Mouse (Mus musculus): Measurements from ENCODE around the gene Cnga3. TPM values are rescaled to one million over a fixed set of nuclear protein-coding genes. Genes with fewer than 3 reads are reported as not detected.

Gene Cnga3
- polyA plus RNA-seq, 1 experiment, result not detected

GRCm38 (mm10) chr1:37288181-37288935, 74.1 kb downstream of the Cnga3 start:
- H3K27me3 ChIP-seq (ENCODE audit: control insufficient read depth, insufficient read depth, insufficient read length), result no peaks in the 10 kb centered on the region
- H3K79me2 ChIP-seq (ENCODE audit: control insufficient read depth, insufficient read depth), result no peaks in the 10 kb centered on the region
- no peaks in the 10 kb centered on the region for H3K36me3 ChIP-seq (ENCODE audit: control insufficient read depth, insufficient read depth)
- H3K4me2 ChIP-seq (ENCODE audit: low read depth), result no peak overlapping the region
- TF ChIP-seq E2F4 (IDR thresholded peaks at IDR 0.05; ENCODE audit: insufficient read depth), result no peak
- no peak for TF ChIP-seq MAX (IDR thresholded peaks at IDR 0.05; ENCODE audit: low read depth)
- TF ChIP-seq REST (IDR thresholded peaks at IDR 0.05; ENCODE audit: insufficient read depth, insufficient read length), result no peak
- no peak for TF ChIP-seq USF1 (IDR thresholded peaks at IDR 0.05; ENCODE audit: low read depth)
- no peak for TF ChIP-seq MYOG (IDR thresholded peaks at IDR 0.05; ENCODE audit: control insufficient read depth in 1 of 3, insufficient read depth in 1 of 3, insufficient read length in 2 of 3, low read depth in 2 of 3)
- TF ChIP-seq TCF12 (IDR thresholded peaks at IDR 0.05; ENCODE audit: insufficient read depth, poor library complexity, severe bottlenecking), result no peak
- TF ChIP-seq CEBPB (IDR thresholded peaks at IDR 0.05; ENCODE audit: insufficient read depth, poor library complexity, severe bottlenecking), result no peak
- no peak for TF ChIP-seq POLR2AphosphoS2 (IDR thresholded peaks at IDR 0.05; ENCODE audit: insufficient read length, low read depth)
- TF ChIP-seq POLR2A (IDR thresholded peaks at IDR 0.05; ENCODE audit: insufficient read length, low read depth), result no peak
- TF ChIP-seq TCF3 (IDR thresholded peaks at IDR 0.05; ENCODE audit: insufficient read length, low read depth), result no peak
- no peak for TF ChIP-seq SRF (IDR thresholded peaks at IDR 0.05; ENCODE audit: control insufficient read depth, insufficient read length, low read depth)
- TF ChIP-seq MYOD1 (IDR thresholded peaks at IDR 0.05; ENCODE audit: control insufficient read depth in 1 of 3, insufficient read length in 2 of 3, low read depth in 2 of 3), result no peak
- no peak overlapping the region for H3K4me3 ChIP-seq
- H3ac ChIP-seq (ENCODE audit: control insufficient read depth, insufficient read length), result no peak overlapping the region

DNA sequence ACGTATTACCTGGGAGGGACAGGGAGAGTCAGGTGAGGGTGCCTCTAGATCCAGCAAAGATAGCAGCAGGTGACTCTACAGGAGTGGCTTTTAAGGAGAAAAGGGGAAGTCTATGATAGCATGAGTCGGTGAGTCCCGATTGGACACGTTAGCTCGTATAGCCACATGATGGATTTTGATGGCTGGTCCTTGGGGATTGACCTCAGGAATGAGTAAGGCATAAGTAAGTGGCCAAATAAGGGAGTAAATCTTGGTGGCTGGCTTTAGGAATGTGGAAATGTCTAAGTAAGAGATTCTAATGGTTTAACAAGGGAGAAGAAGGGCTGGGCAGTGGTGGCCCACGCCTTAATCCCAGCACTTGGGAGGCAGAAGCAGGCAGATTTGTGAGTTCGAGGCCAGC, 74.7 kb downstream of the Cnga3 start:
- Histone ChIP-seq H3K4me2 (ENCODE audit: low read depth) (no peak overlapping the region), H3K36me3 (ENCODE audit: control insufficient read depth, insufficient read depth) (no peaks in the 10 kb centered on the region), H3K4me3 (no peak overlapping the region), H3K79me2 (ENCODE audit: control insufficient read depth, insufficient read depth) (no peaks in the 10 kb centered on the region), H3ac (ENCODE audit: control insufficient read depth, insufficient read length) (no peak overlapping the region), H3K27me3 (ENCODE audit: control insufficient read depth, insufficient read depth, insufficient read length) (no peaks in the 10 kb centered on the region)
- TF ChIP-seq POLR2AphosphoS2 (IDR thresholded peaks at IDR 0.05; ENCODE audit: insufficient read length, low read depth), result no peak
- no peak for TF ChIP-seq MYOG (IDR thresholded peaks at IDR 0.05; ENCODE audit: control insufficient read depth in 1 of 3, insufficient read depth in 1 of 3, insufficient read length in 2 of 3, low read depth in 2 of 3)

- H3K4me3 ChIP-seq, result no peak overlapping the region
- H3K79me2 ChIP-seq (ENCODE audit: control insufficient read depth, insufficient read depth), result no peaks in the 10 kb centered on the region
- H3ac ChIP-seq (ENCODE audit: control insufficient read depth, insufficient read length), result no peak overlapping the region
- H3K36me3 ChIP-seq (ENCODE audit: control insufficient read depth, insufficient read depth), result no peaks in the 10 kb centered on the region
- H3K4me2 ChIP-seq (ENCODE audit: low read depth), result no peak overlapping the region
- TF ChIP-seq MYOG (IDR thresholded peaks at IDR 0.05; ENCODE audit: control insufficient read depth in 1 of 3, insufficient read depth in 1 of 3, insufficient read length in 2 of 3, low read depth in 2 of 3), result no peak
- TF ChIP-seq USF1 (IDR thresholded peaks at IDR 0.05; ENCODE audit: low read depth), result no peak
- no peaks in the 10 kb centered on the region for H3K27me3 ChIP-seq (ENCODE audit: control insufficient read depth, insufficient read depth, insufficient read length)
Measured at GRCm38 (mm10) chr1:37296414-37296813, 82.2 kb downstream of the Cnga3 start.

DNA sequence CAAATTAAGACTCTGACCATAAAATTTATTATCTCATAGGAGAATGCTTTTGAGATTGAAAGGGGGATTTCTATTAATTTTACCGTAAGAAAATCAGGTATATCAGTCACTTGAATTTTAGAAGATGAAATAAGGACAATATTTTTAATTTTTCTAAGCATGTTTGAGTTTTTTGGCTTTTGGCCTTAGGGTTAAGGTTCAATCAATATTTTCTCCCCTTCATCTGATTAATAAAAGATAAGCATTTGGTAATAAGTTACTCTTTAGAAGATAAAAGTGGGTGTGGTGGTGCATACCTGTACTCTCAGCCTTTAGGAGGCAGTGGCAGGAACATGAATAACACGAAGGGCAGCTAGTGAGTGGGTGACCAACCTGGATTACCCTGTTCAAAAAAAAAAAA, 84.7 kb downstream of the Cnga3 start:
- Histone ChIP-seq H3K27me3 (ENCODE audit: control insufficient read depth, insufficient read depth, insufficient read length) (no peaks in the 10 kb centered on the region), H3K4me3 (no peak overlapping the region), H3ac (ENCODE audit: control insufficient read depth, insufficient read length) (no peak overlapping the region), H3K79me2 (ENCODE audit: control insufficient read depth, insufficient read depth) (no peaks in the 10 kb centered on the region), H3K36me3 (ENCODE audit: control insufficient read depth, insufficient read depth) (no peaks in the 10 kb centered on the region), H3K4me2 (ENCODE audit: low read depth) (no peak overlapping the region)
- TF ChIP-seq E2F4 (IDR thresholded peaks at IDR 0.05; ENCODE audit: insufficient read depth) (no peak), MYOG (IDR thresholded peaks at IDR 0.05; ENCODE audit: control insufficient read depth in 1 of 3, insufficient read depth in 1 of 3, insufficient read length in 2 of 3, low read depth in 2 of 3) (no peak), POLR2A (IDR thresholded peaks at IDR 0.05; ENCODE audit: insufficient read length, low read depth) (no peak), TCF3 (IDR thresholded peaks at IDR 0.05; ENCODE audit: insufficient read length, low read depth) (no peak), TCF12 (IDR thresholded peaks at IDR 0.05; ENCODE audit: insufficient read depth, poor library complexity, severe bottlenecking) (no peak), POLR2AphosphoS2 (IDR thresholded peaks at IDR 0.05; ENCODE audit: insufficient read length, low read depth) (no peak), MYOD1 (IDR thresholded peaks at IDR 0.05; ENCODE audit: control insufficient read depth in 1 of 3, insufficient read length in 2 of 3, low read depth in 2 of 3) (no peak), SRF (IDR thresholded peaks at IDR 0.05; ENCODE audit: control insufficient read depth, insufficient read length, low read depth) (no peak), MAX (IDR thresholded peaks at IDR 0.05; ENCODE audit: low read depth) (no peak), USF1 (IDR thresholded peaks at IDR 0.05; ENCODE audit: low read depth) (no peak), CEBPB (IDR thresholded peaks at IDR 0.05; ENCODE audit: insufficient read depth, poor library complexity, severe bottlenecking) (no peak), REST (IDR thresholded peaks at IDR 0.05; ENCODE audit: insufficient read depth, insufficient read length) (no peak)

All from myocyte (in vitro differentiated cells).